In the genomic region with DNA sequence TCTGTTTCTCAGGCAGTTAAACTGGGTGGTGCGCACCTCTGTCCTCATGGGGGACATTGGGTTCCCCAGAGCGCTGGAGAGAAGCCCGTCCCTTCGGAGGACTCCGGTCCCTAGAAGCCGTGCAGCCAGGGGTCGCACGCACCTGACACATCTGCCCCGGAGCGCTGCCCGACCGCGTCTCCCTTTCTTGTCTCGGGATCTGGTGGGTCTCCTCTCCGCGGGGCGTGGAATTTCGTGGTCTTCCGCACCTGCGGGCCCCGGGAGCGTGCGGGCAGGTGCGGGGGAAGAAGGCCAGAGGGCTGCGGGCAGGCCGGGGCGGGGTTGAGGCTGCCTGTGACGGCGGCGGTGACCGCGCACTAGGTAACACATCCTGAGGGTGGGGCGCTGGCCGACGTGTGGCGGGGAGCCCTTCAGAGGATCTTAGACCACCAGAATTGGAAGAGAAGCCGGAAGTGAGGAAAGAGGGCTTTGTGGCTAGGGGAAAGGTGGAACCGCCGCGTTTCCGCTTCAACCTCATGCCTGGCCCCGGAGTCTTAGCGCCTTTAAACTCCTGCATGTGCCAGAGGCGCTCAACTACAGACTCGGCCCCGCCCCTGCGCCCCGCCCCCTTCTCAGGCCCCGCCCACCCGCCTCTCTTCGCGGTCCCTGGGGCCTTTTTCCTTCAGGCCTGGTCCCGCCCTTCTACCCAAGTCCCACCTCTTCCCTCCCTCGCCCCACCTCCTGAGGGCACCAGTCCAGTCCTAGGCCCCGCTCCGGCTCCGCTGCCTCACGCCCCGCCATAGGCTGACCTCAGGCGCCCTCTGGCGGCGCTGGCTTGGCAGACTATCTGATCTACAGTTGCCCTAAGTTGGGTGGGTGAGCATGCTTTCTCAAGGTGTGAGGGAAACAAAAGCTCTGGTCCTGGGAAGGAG, we compare ENCODE assay signal across 8 mouse cellular contexts. TPM values are rescaled to one million over a fixed set of nuclear protein-coding genes. Genes with fewer than 3 reads are reported as not detected.
DNase-seq lines count a peak whose midpoint lies in the region; ATAC-seq lines count a peak whose summit lies in the region.

A gene (minus strand): TSS at position 332 of the 911 bp plus-strand sequence.

- peak within 1 kb of the TSS; percentile 78 for H3K27ac ChIP-seq in hindbrain, embryonic 15.5 days (replicated peaks)

- peak within 1 kb of the TSS; percentile 79 for H3K9ac ChIP-seq in hindbrain, embryonic 15.5 days

- peak; percentile 94 for ATAC-seq in hindbrain, embryonic 15.5 days (ENCODE audit: low FRiP score, low read depth)

- peak; percentile 98 for DNase-seq in ZHBTc4 (ENCODE audit: low read depth, low spot score)
- DNase-seq in cerebellum, postnatal 4 days (ENCODE audit: low spot score in 2 of 2), result peak; percentile 89 to 94
- DNase-seq in frontal cortex, postnatal 36 days (ENCODE audit: low spot score in 2 of 2), result peak; percentile 86 to 87
- peak; percentile 86 to 87 for DNase-seq in layer of hippocampus, postnatal 36 days
- DNase-seq in lung, postnatal 25 days (ENCODE audit: low spot score), result peak; percentile 97
- DNase-seq in retina, embryonic 14.5 days (ENCODE audit: low spot score), result peak; percentile 97
- peak; percentile 94 to 96 for DNase-seq in thymus, postnatal 36 days

- H3K36me3 ChIP-seq in hindbrain, embryonic 15.5 days, result no peaks in the 10 kb centered on the region

- no peaks in the 10 kb centered on the region for H3K27me3 ChIP-seq in hindbrain, embryonic 15.5 days

- H3K4me1 ChIP-seq in hindbrain, embryonic 15.5 days (replicated peaks), result peaks cover 20% of the 10 kb centered on the region

- H3K9me3 ChIP-seq in hindbrain, embryonic 15.5 days, result no peaks in the 10 kb centered on the region

- peak within 1 kb of the TSS; percentile 99 for H3K4me2 ChIP-seq in hindbrain, embryonic 15.5 days

- WGBS in hindbrain, embryonic 15.5 days, result under 1% methylated on average over 61 of the region's 62 CpGs

- peak within 1 kb of the TSS; percentile 73 for H3K4me3 ChIP-seq in hindbrain, embryonic 15.5 days

RNA-seq across cellular contexts. Expression of the gene that starts here (rescaled TPM):
- polyA plus RNA-seq in hindbrain, embryonic 15.5 days (2015; fragmentation: Nextera tagmentation; extraction: Ambion mirVana), result 3.1 and 3.4 TPM in 2 replicates
- total RNA-seq in layer of hippocampus, postnatal 36 days (2021), result under 1 TPM; 0.15 to 0.27 TPM

Comparison
In these comparisons a context has a peak if more than half of its experiments do, and no peak if none do; other contexts are left out.
1. Peak in every context shown above with its lines: DNase-seq, ATAC-seq, H3K4me3 ChIP-seq and H3K27ac ChIP-seq.
2. Peak in DNase-seq in layer of hippocampus, postnatal 36 days; RNA of the gene not detected or under 1 TPM.